Mouse (Mus musculus) midbrain, embryonic 11.5 days (tissue): ENCODE results near the gene Zfp454. TPM values are rescaled to one million over a fixed set of nuclear protein-coding genes. Genes with fewer than 3 reads are reported as not detected.

Experiments used
- ATAC-seq: fragments of 200-750 bp; cut with Nextera tagmentation; 2 replicates; pipeline ENCODE4 v1.8.0; 2017; ENCODE audit warnings: moderate TSS enrichment, moderate library complexity; ENCODE audit not compliant: low FRiP score
- DNase-seq: peaks from one replicate; pipeline ENCODE4 v3.0.0; 2015; ENCODE audit warnings: low spot score; ENCODE audit errors: missing footprints
- H3K27ac ChIP-seq: fragments of 300-500 bp; sonication (generic); 2 replicates; pipeline ENCODE4 v1.5.1; 2014; ENCODE audit warnings: low read depth, low read length
- H3K27me3 ChIP-seq: fragments of 300-500 bp; sonication (generic); 2 replicates; pipeline ENCODE4 v1.6.1; 2014; ENCODE audit warnings: mild to moderate bottlenecking, low read length, moderate library complexity, mixed read lengths; ENCODE audit not compliant: control insufficient read depth, insufficient read depth
- H3K36me3 ChIP-seq: fragments of 300-500 bp; sonication (generic); 2 replicates; pipeline ENCODE4 v1.6.1; 2014; ENCODE audit warnings: mild to moderate bottlenecking, low read length, moderate library complexity, mixed read lengths; ENCODE audit not compliant: control insufficient read depth, insufficient read depth
- H3K4me1 ChIP-seq: fragments of 300-500 bp; sonication (generic); 2 replicates; pipeline ENCODE4 v1.6.1; 2014; ENCODE audit warnings: low read length; ENCODE audit not compliant: control insufficient read depth, insufficient read depth
- H3K4me2 ChIP-seq: fragments of 300-500 bp; sonication (generic); 2 replicates; pipeline ENCODE4 v1.6.1; 2014; ENCODE audit warnings: mild to moderate bottlenecking, moderate library complexity
- H3K4me3 ChIP-seq: fragments of 300-500 bp; sonication (generic); 2 replicates; pipeline ENCODE4 v1.5.1; 2014; ENCODE audit warnings: low read depth, low read length
- H3K9ac ChIP-seq: fragments of 300-500 bp; sonication (generic); 2 replicates; pipeline ENCODE4 v1.6.1; 2014; ENCODE audit warnings: low read length
- H3K9me3 ChIP-seq: fragments of 300-500 bp; sonication (generic); 2 replicates; pipeline ENCODE4 v1.6.1; 2016; ENCODE audit warnings: low read length; ENCODE audit not compliant: control insufficient read depth
- WGBS: fragments of 180-500 bp; shearing (Covaris S2); extraction: QIAGEN DNeasy Blood & Tissue Kit; methylation state at CpG from one replicate; pipeline ENCODE4 v1.1.7; 2014; 5-methylcytosine and 5-hydroxymethylcytosine counted together
- polyA plus RNA-seq: library from polyadenylated mRNA; unstranded; fragments of >200 nt; fragmentation: Nextera tagmentation; extraction: Ambion mirVana; gene quantifications from 2 replicates; pipeline ENCODE4 v1.2.1, GENCODE M21; 2014

Gene Zfp454
- polyA plus RNA-seq, 1 experiment from 2014 or later: 18.7 TPM

GRCm38 (mm10) chr11:50849310-50849709 lies 38.1 kb downstream of the Zfp454 start:
- H3K27me3 ChIP-seq: peaks cover 46% of the 10 kb centered on the region
- peaks cover 5% of the 10 kb centered on the region for H3K4me1 ChIP-seq
- H3K9ac ChIP-seq: no peak overlapping the region
- H3K4me3 ChIP-seq: no peak overlapping the region
- WGBS: 12% methylated on average over 10 of the region's 10 CpGs
- H3K36me3 ChIP-seq: no peaks in the 10 kb centered on the region
- DNase-seq (no peak), ATAC-seq (no peak)
- H3K9me3 ChIP-seq: no peaks in the 10 kb centered on the region
- no peak overlapping the region for H3K27ac ChIP-seq
- H3K4me2 ChIP-seq: no peak overlapping the region

- no peak overlapping the region for H3K9ac ChIP-seq
- H3K4me2 ChIP-seq: no peak overlapping the region
- H3K36me3 ChIP-seq: no peaks in the 10 kb centered on the region
- 38% methylated on average over 3 of the region's 3 CpGs for WGBS
- ATAC-seq: no peak
- no peaks in the 10 kb centered on the region for H3K9me3 ChIP-seq
- DNase-seq: no peak
- H3K27me3 ChIP-seq: peaks cover 46% of the 10 kb centered on the region
- no peak overlapping the region for H3K4me3 ChIP-seq
- H3K27ac ChIP-seq: no peak overlapping the region
- H3K4me1 ChIP-seq: peaks cover 5% of the 10 kb centered on the region
Observed at GRCm38 (mm10) chr11:50848520-50849137, 38.8 kb downstream of the Zfp454 start.

GRCm38 (mm10) chr11:50847047-50847446 lies 40.4 kb downstream of the Zfp454 start:
- no peak overlapping the region for H3K9ac ChIP-seq
- no peak overlapping the region for H3K4me3 ChIP-seq
- no peak for DNase-seq
- peaks cover 5% of the 10 kb centered on the region for H3K4me1 ChIP-seq
- H3K9me3 ChIP-seq: no peaks in the 10 kb centered on the region
- H3K4me2 ChIP-seq: no peak overlapping the region
- 76% methylated on average over 5 of the region's 5 CpGs for WGBS
- no peaks in the 10 kb centered on the region for H3K36me3 ChIP-seq
- H3K27me3 ChIP-seq: peaks cover 39% of the 10 kb centered on the region
- no peak for ATAC-seq
- H3K27ac ChIP-seq: no peak overlapping the region

GRCm38 (mm10) chr11:50845951-50846350 lies 41.5 kb downstream of the Zfp454 start:
- DNase-seq (no peak), ATAC-seq (no peak)
- Histone ChIP-seq H3K27me3 (peaks cover 28% of the 10 kb centered on the region), H3K4me3 (no peak overlapping the region), H3K36me3 (no peaks in the 10 kb centered on the region), H3K4me2 (no peak overlapping the region), H3K9me3 (no peaks in the 10 kb centered on the region), H3K27ac (no peak overlapping the region), H3K9ac (no peak overlapping the region), H3K4me1 (peaks cover 5% of the 10 kb centered on the region)
- 95% methylated on average over 3 of the region's 3 CpGs for WGBS

GRCm38 (mm10) chr11:50841023-50841735 lies 46.3 kb downstream of the Zfp454 start, which contains the start of gene Zfp879:
Zfp879 (minus strand) TSS chr11:50841552.
- no peak within 1 kb of the TSS for H3K27ac ChIP-seq
- 27% methylated on average over 22 of the region's 22 CpGs for WGBS

GRCm38 (mm10) chr11:50835727-50836126 lies 51.7 kb downstream of the Zfp454 start:
- Histone ChIP-seq H3K9me3 (no peaks in the 10 kb centered on the region; the same call in 1 of the 2 replicates), H3K27me3 (no peaks in the 10 kb centered on the region), H3K9ac (no peak overlapping the region), H3K27ac (no peak overlapping the region), H3K36me3 (no peaks in the 10 kb centered on the region; the same call in 1 of the 2 replicates), H3K4me3 (no peak overlapping the region), H3K4me1 (no peaks in the 10 kb centered on the region; the same call in 1 of the 2 replicates), H3K4me2 (no peak overlapping the region)
- DNase-seq: no peak
- no peak for ATAC-seq
- WGBS: 91% methylated on average over 4 of the region's 4 CpGs

More at GRCm38 (mm10) chr11:50841023-50841735, 46.3 kb downstream of the Zfp454 start, which contains the start of gene Zfp879:
- H3K4me1 ChIP-seq: peaks cover 4% of the 10 kb centered on the region; the same call in 1 of the 2 replicates
- DNase-seq (peak; percentile 100), ATAC-seq (peak; percentile 96)
- H3K4me2 ChIP-seq: peak within 1 kb of the TSS; percentile 57
- H3K9me3 ChIP-seq: no peaks in the 10 kb centered on the region
- no peaks in the 10 kb centered on the region for H3K36me3 ChIP-seq
- no peaks in the 10 kb centered on the region for H3K27me3 ChIP-seq
- peak within 1 kb of the TSS; percentile 74 for H3K9ac ChIP-seq
- H3K4me3 ChIP-seq: peak within 1 kb of the TSS; percentile 35

- peak within 1 kb of the TSS; percentile 82 for H3K4me2 ChIP-seq
- peak within 1 kb of the TSS; percentile 86 for H3K9ac ChIP-seq
- DNase-seq (peak; percentile 98), ATAC-seq (peak; percentile 98)
- no peaks in the 10 kb centered on the region for H3K9me3 ChIP-seq
- no peaks in the 10 kb centered on the region for H3K27me3 ChIP-seq
- H3K4me1 ChIP-seq: peaks cover 6% of the 10 kb centered on the region
- peaks cover 27% of the 10 kb centered on the region for H3K36me3 ChIP-seq
- WGBS: 2% methylated on average over 45 of the region's 45 CpGs
- no peak within 1 kb of the TSS for H3K27ac ChIP-seq
- H3K4me3 ChIP-seq: peak within 1 kb of the TSS; percentile 62
Observed at GRCm38 (mm10) chr11:50827010-50827953, 60.2 kb downstream of the Zfp454 start, which contains the start of gene Zfp354c. Zfp354c (minus strand) TSS chr11:50827724.

GRCm38 (mm10) chr11:50826214-50826613 lies 61.2 kb downstream of the Zfp454 start:
- H3K4me1 ChIP-seq: peaks cover 6% of the 10 kb centered on the region
- peak overlapping the region; percentile 86 for H3K9ac ChIP-seq
- H3K4me3 ChIP-seq: peak overlapping the region; percentile 62; the same call in 1 of the 2 replicates
- ATAC-seq: no peak
- 87% methylated on average over 2 of the region's 2 CpGs for WGBS
- H3K27me3 ChIP-seq: no peaks in the 10 kb centered on the region
- H3K36me3 ChIP-seq: peaks cover 30% of the 10 kb centered on the region
- H3K27ac ChIP-seq: no peak overlapping the region
- H3K4me2 ChIP-seq: peak overlapping the region; percentile 82
- DNase-seq: no peak
- H3K9me3 ChIP-seq: no peaks in the 10 kb centered on the region
